Mouse (Mus musculus) spleen, embryonic (tissue): ENCODE data around the gene Acox1.

ENCODE experiments used
- CTCF ChIA-PET: fragments of 350-600 bp; sonication (Branson Sonifier 250); formaldehyde crosslinking; loops from one replicate; lab custom pipeline; 2022; lab: Charles Lee

Acox1 gene

GRCm38 (mm10) chr11:116131349-116132170 lies 67.3 kb downstream of the Acox1 start:
- CTCF ChIA-PET: no interaction called here

- CTCF ChIA-PET: no interaction called here
Observed at GRCm38 (mm10) chr11:116130488-116131205, 68.2 kb downstream of the Acox1 start, which contains the start of gene Trim65. Gene Trim65, minus strand, starts transcription at chr11:116131128.

- CTCF ChIA-PET: no interaction called here
Observed at GRCm38 (mm10) chr11:116129993-116130487, 68.8 kb downstream of the Acox1 start.

- CTCF ChIA-PET: no interaction called here
Observed at GRCm38 (mm10) chr11:116129091-116129790, 69.6 kb downstream of the Acox1 start.

GRCm38 (mm10) chr11:116127986-116128385 lies 70.9 kb downstream of the Acox1 start:
- CTCF ChIA-PET: no interaction called here

GRCm38 (mm10) chr11:116127156-116127980 lies 71.5 kb downstream of the Acox1 start, which contains the start of gene Trim47:
Gene Trim47, minus strand, starts transcription at chr11:116127210.
- CTCF ChIA-PET: no interaction called here

GRCm38 (mm10) chr11:116126261-116126660 lies 72.6 kb downstream of the Acox1 start:
- CTCF ChIA-PET: no interaction called here
